Mouse (Mus musculus): ENCODE measurements at regions not wholly inside any gene's neighbourhood (a gene's known extent, or its start where the extent isn't known, plus 50 kb on each side); places are given as distances from the start of the nearest gene placed in this dataset.

- no peak overlapping the region for H3K27ac ChIP-seq (ENCODE audit: control insufficient read depth, insufficient read depth, low read depth, low read length, poor library complexity)
- no peak for TF ChIP-seq POLR2A (IDR thresholded peaks at IDR 0.05; ENCODE audit: borderline replicate concordance, control insufficient read depth, low read depth, low read length)
- WGBS, result 61% methylated on average over 3 of the region's 3 CpGs
- H3K4me3 ChIP-seq (replicated peaks; ENCODE audit: control insufficient read depth, low read depth, low read length), result no peak overlapping the region
- no peaks in the 10 kb centered on the region for H3K4me1 ChIP-seq (ENCODE audit: control insufficient read depth, insufficient read depth, low read length)
Observed at GRCm38 (mm10) chr1:193875287-193875686, 505.2 kb upstream of the Camk1g start.

- no peak overlapping the region for H3K4me3 ChIP-seq (replicated peaks; ENCODE audit: control insufficient read depth, low read depth, low read length)
- no peaks in the 10 kb centered on the region for H3K4me1 ChIP-seq (ENCODE audit: control insufficient read depth, insufficient read depth, low read length)
- no peak for TF ChIP-seq POLR2A (IDR thresholded peaks at IDR 0.05; ENCODE audit: borderline replicate concordance, control insufficient read depth, low read depth, low read length)
- TF ChIP-seq CTCF (IDR thresholded peaks at IDR 0.05; ENCODE audit: control insufficient read depth, insufficient read depth, low read length), result no peak
- H3K27ac ChIP-seq (ENCODE audit: control insufficient read depth, insufficient read depth, low read depth, low read length, poor library complexity), result no peak overlapping the region
- WGBS, result 86% methylated on average over 2 of the region's 2 CpGs
Observed at GRCm38 (mm10) chr1:193870731-193871130, 500.6 kb upstream of the Camk1g start.

- WGBS, result 81% methylated on average over 4 of the region's 4 CpGs
- TF ChIP-seq POLR2A (IDR thresholded peaks at IDR 0.05; ENCODE audit: borderline replicate concordance, control insufficient read depth, low read depth, low read length), result no peak
- TF ChIP-seq CTCF (IDR thresholded peaks at IDR 0.05; ENCODE audit: control insufficient read depth, insufficient read depth, low read length), result no peak
- H3K4me3 ChIP-seq (replicated peaks; ENCODE audit: control insufficient read depth, low read depth, low read length), result no peak overlapping the region
- no peaks in the 10 kb centered on the region for H3K4me1 ChIP-seq (ENCODE audit: control insufficient read depth, insufficient read depth, low read length)
- no peak overlapping the region for H3K27ac ChIP-seq (ENCODE audit: control insufficient read depth, insufficient read depth, low read depth, low read length, poor library complexity)
Observed at GRCm38 (mm10) chr1:193868639-193869320, 498.7 kb upstream of the Camk1g start.

- 70% methylated on average over 5 of the region's 5 CpGs for WGBS
- TF ChIP-seq CTCF (IDR thresholded peaks at IDR 0.05; ENCODE audit: control insufficient read depth, insufficient read depth, low read length) (no peak), POLR2A (IDR thresholded peaks at IDR 0.05; ENCODE audit: borderline replicate concordance, control insufficient read depth, low read depth, low read length) (no peak)
- Histone ChIP-seq H3K27ac (ENCODE audit: control insufficient read depth, insufficient read depth, low read depth, low read length, poor library complexity) (no peak overlapping the region), H3K4me1 (ENCODE audit: control insufficient read depth, insufficient read depth, low read length) (no peaks in the 10 kb centered on the region), H3K4me3 (replicated peaks; ENCODE audit: control insufficient read depth, low read depth, low read length) (no peak overlapping the region)
Observed at GRCm38 (mm10) chr1:193860767-193861299, 490.7 kb upstream of the Camk1g start.

- TF ChIP-seq POLR2A (IDR thresholded peaks at IDR 0.05; ENCODE audit: borderline replicate concordance, control insufficient read depth, low read depth, low read length) (no peak), CTCF (IDR thresholded peaks at IDR 0.05; ENCODE audit: control insufficient read depth, insufficient read depth, low read length) (no peak)
- no peaks in the 10 kb centered on the region for H3K4me1 ChIP-seq (ENCODE audit: control insufficient read depth, insufficient read depth, low read length)
- 80% methylated on average over 2 of the region's 2 CpGs for WGBS
- no peak overlapping the region for H3K4me3 ChIP-seq (replicated peaks; ENCODE audit: control insufficient read depth, low read depth, low read length)
- no peak overlapping the region for H3K27ac ChIP-seq (ENCODE audit: control insufficient read depth, insufficient read depth, low read depth, low read length, poor library complexity)
Observed at GRCm38 (mm10) chr1:193860354-193860753, 490.3 kb upstream of the Camk1g start.

GRCm38 (mm10) chr1:193859257-193860125 is 489.4 kb upstream of the Camk1g start:
- TF ChIP-seq CTCF (IDR thresholded peaks at IDR 0.05; ENCODE audit: control insufficient read depth, insufficient read depth, low read length) (no peak), POLR2A (IDR thresholded peaks at IDR 0.05; ENCODE audit: borderline replicate concordance, control insufficient read depth, low read depth, low read length) (no peak)
- Histone ChIP-seq H3K4me1 (ENCODE audit: control insufficient read depth, insufficient read depth, low read length) (no peaks in the 10 kb centered on the region), H3K27ac (ENCODE audit: control insufficient read depth, insufficient read depth, low read depth, low read length, poor library complexity) (no peak overlapping the region), H3K4me3 (replicated peaks; ENCODE audit: control insufficient read depth, low read depth, low read length) (no peak overlapping the region)
- WGBS, result 62% methylated on average over 10 of the region's 10 CpGs

- Histone ChIP-seq H3K4me1 (ENCODE audit: control insufficient read depth, insufficient read depth, low read length) (no peaks in the 10 kb centered on the region), H3K27ac (ENCODE audit: control insufficient read depth, insufficient read depth, low read depth, low read length, poor library complexity) (no peak overlapping the region), H3K4me3 (replicated peaks; ENCODE audit: control insufficient read depth, low read depth, low read length) (no peak overlapping the region)
- WGBS, result 67% methylated on average over 5 of the region's 5 CpGs
- no peak for TF ChIP-seq POLR2A (IDR thresholded peaks at IDR 0.05; ENCODE audit: borderline replicate concordance, control insufficient read depth, low read depth, low read length)
- no peak for TF ChIP-seq CTCF (IDR thresholded peaks at IDR 0.05; ENCODE audit: control insufficient read depth, insufficient read depth, low read length)
Observed at GRCm38 (mm10) chr1:193847922-193848321, 477.8 kb upstream of the Camk1g start.

GRCm38 (mm10) chr1:193844868-193845267 is 474.8 kb upstream of the Camk1g start:
- no peak overlapping the region for H3K27ac ChIP-seq (ENCODE audit: control insufficient read depth, insufficient read depth, low read depth, low read length, poor library complexity)
- H3K4me1 ChIP-seq (ENCODE audit: control insufficient read depth, insufficient read depth, low read length), result no peaks in the 10 kb centered on the region
- TF ChIP-seq POLR2A (IDR thresholded peaks at IDR 0.05; ENCODE audit: borderline replicate concordance, control insufficient read depth, low read depth, low read length) (no peak), CTCF (IDR thresholded peaks at IDR 0.05; ENCODE audit: control insufficient read depth, insufficient read depth, low read length) (no peak)
- no peak overlapping the region for H3K4me3 ChIP-seq (replicated peaks; ENCODE audit: control insufficient read depth, low read depth, low read length)
